Mouse (Mus musculus) R1 (cell line): ENCODE data around the gene Fam189a1.

ENCODE experiments used
- DNase-seq: peaks from one replicate; pipeline ENCODE4 v3.0.0-alpha.2; 2018; ENCODE audit warnings: low read depth, low spot score

Gene Fam189a1

GRCm38 (mm10) chr7:65104207-65105096 is 51.9 kb downstream of the Fam189a1 start:
- DNase-seq = no peak

- DNase-seq = no peak
Observed at GRCm38 (mm10) chr7:65101661-65102060, 54.7 kb downstream of the Fam189a1 start.

GRCm38 (mm10) chr7:65097708-65098107 is 58.7 kb downstream of the Fam189a1 start:
- no peak for DNase-seq

- no peak for DNase-seq
Observed at GRCm38 (mm10) chr7:65095631-65096107, 60.7 kb downstream of the Fam189a1 start.

- no peak for DNase-seq
Observed at GRCm38 (mm10) chr7:65093314-65093713, 63.1 kb downstream of the Fam189a1 start.

- DNase-seq = no peak
Observed at GRCm38 (mm10) chr7:65091486-65091885, 64.9 kb downstream of the Fam189a1 start.

- DNase-seq = no peak
Observed at GRCm38 (mm10) chr7:65085972-65086371, 70.4 kb downstream of the Fam189a1 start.

GRCm38 (mm10) chr7:65082778-65083091 is 73.6 kb downstream of the Fam189a1 start:
- no peak for DNase-seq

GRCm38 (mm10) chr7:65081979-65082777 is 74.2 kb downstream of the Fam189a1 start:
- no peak for DNase-seq

- no peak for DNase-seq
Observed at GRCm38 (mm10) chr7:65076134-65076533, 80.2 kb downstream of the Fam189a1 start.

- peak; percentile 66 for DNase-seq
Observed at GRCm38 (mm10) chr7:65074194-65074593, 82.2 kb downstream of the Fam189a1 start.

- DNase-seq = peak; percentile 87
Observed at GRCm38 (mm10) chr7:65073555-65073954, 82.8 kb downstream of the Fam189a1 start.

- DNase-seq = peak; percentile 93
Observed at GRCm38 (mm10) chr7:65066211-65066610, 90.2 kb downstream of the Fam189a1 start.

- peak; percentile 39 for DNase-seq
Observed at GRCm38 (mm10) chr7:65065457-65065856, 90.9 kb downstream of the Fam189a1 start.

GRCm38 (mm10) chr7:65064638-65065037 is 91.7 kb downstream of the Fam189a1 start:
- peak; percentile 98 for DNase-seq

GRCm38 (mm10) chr7:65064096-65064495 is 92.3 kb downstream of the Fam189a1 start:
- DNase-seq = peak; percentile 99

GRCm38 (mm10) chr7:65060163-65060799 is 96.1 kb downstream of the Fam189a1 start:
- no peak for DNase-seq

- DNase-seq = no peak
Observed at GRCm38 (mm10) chr7:65056864-65057263, 99.5 kb downstream of the Fam189a1 start.

- peak; percentile 94 for DNase-seq
Observed at GRCm38 (mm10) chr7:65051986-65052385, 104.4 kb downstream of the Fam189a1 start.

- no peak for DNase-seq
Observed at GRCm38 (mm10) chr7:65049236-65049954, 107.0 kb downstream of the Fam189a1 start.

- DNase-seq = no peak
Observed at GRCm38 (mm10) chr7:65047700-65048099, 108.7 kb downstream of the Fam189a1 start.
